Mouse (Mus musculus) brown adipose tissue, adult 24 weeks (tissue): ENCODE measurements around the gene Zbtb16. TPM values are rescaled to one million over a fixed set of nuclear protein-coding genes. Genes with fewer than 3 reads are reported as not detected.
A peak's percentile ranks its signal among the peaks of the same experiment; 100 is the strongest.

Experiments
- H3K27ac ChIP-seq: fragments of 200-500 bp; replicated peaks from 2 replicates; pipeline ENCODE4 v1.5.1; 2012; ENCODE audit warnings: low read depth, mild to moderate bottlenecking, low read length
- H3K4me1 ChIP-seq: fragments of 200-500 bp; 2 replicates; pipeline ENCODE4 v1.6.1; 2012; ENCODE audit warnings: low read length, mixed read lengths; ENCODE audit not compliant: control insufficient read depth, insufficient read depth, insufficient read length
- H3K4me3 ChIP-seq: fragments of 200-500 bp; 2 replicates; pipeline ENCODE4 v1.5.1; 2012; ENCODE audit warnings: low read depth, mild to moderate bottlenecking, low read length, moderate library complexity; ENCODE audit not compliant: insufficient read depth
- polyA plus RNA-seq: library from polyadenylated mRNA; stranded (reverse); fragments of >200 nt; gene quantifications from 2 replicates; pipeline ENCODE4 v1.2.4, GENCODE M21; 2012; ENCODE audit not compliant: missing spikeins, insufficient read depth, insufficient read length

The Zbtb16 gene
- polyA plus RNA-seq, 1 experiment: 7.9 TPM

GRCm38 (mm10) chr9:48721172-48721571 lies 114.8 kb downstream of the Zbtb16 start:
- Histone ChIP-seq H3K4me1 (peaks cover 24% of the 10 kb centered on the region), H3K27ac (peak overlapping the region; percentile 13; the same call in 1 of the 2 replicates), H3K4me3 (no peak overlapping the region)

GRCm38 (mm10) chr9:48720251-48720963 lies 115.6 kb downstream of the Zbtb16 start:
- H3K4me3 ChIP-seq: no peak overlapping the region
- H3K4me1 ChIP-seq: peaks cover 24% of the 10 kb centered on the region
- peak overlapping the region; percentile 13; the same call in 1 of the 2 replicates for H3K27ac ChIP-seq

- Histone ChIP-seq H3K27ac (0 out of 2 replicates have a peak overlapping the region, but pooled peaks have one; percentile 9), H3K4me3 (no peak overlapping the region), H3K4me1 (peaks cover 24% of the 10 kb centered on the region)
Measured at GRCm38 (mm10) chr9:48719619-48720018, 116.4 kb downstream of the Zbtb16 start.

GRCm38 (mm10) chr9:48716549-48716948 lies 119.5 kb downstream of the Zbtb16 start:
- Histone ChIP-seq H3K4me1 (peaks cover 8% of the 10 kb centered on the region; the same call in 1 of the 2 replicates), H3K27ac (peak overlapping the region; percentile 73), H3K4me3 (no peak overlapping the region)

GRCm38 (mm10) chr9:48715042-48715441 lies 121.0 kb downstream of the Zbtb16 start:
- H3K4me3 ChIP-seq: no peak overlapping the region
- no peak overlapping the region for H3K27ac ChIP-seq
- H3K4me1 ChIP-seq: peaks cover 9% of the 10 kb centered on the region

- Histone ChIP-seq H3K4me1 (peaks cover 9% of the 10 kb centered on the region), H3K4me3 (no peak overlapping the region), H3K27ac (no peak overlapping the region)
Measured at GRCm38 (mm10) chr9:48713779-48714178, 122.2 kb downstream of the Zbtb16 start.

- H3K4me3 ChIP-seq: no peak overlapping the region
- peaks cover 9% of the 10 kb centered on the region for H3K4me1 ChIP-seq
- H3K27ac ChIP-seq: no peak overlapping the region
Measured at GRCm38 (mm10) chr9:48712985-48713765, 122.8 kb downstream of the Zbtb16 start.

GRCm38 (mm10) chr9:48711826-48712225 lies 124.2 kb downstream of the Zbtb16 start:
- H3K4me3 ChIP-seq: no peak overlapping the region
- H3K4me1 ChIP-seq: peaks cover 16% of the 10 kb centered on the region
- peak overlapping the region; percentile 71 for H3K27ac ChIP-seq

- Histone ChIP-seq H3K4me3 (no peak overlapping the region), H3K4me1 (peaks cover 19% of the 10 kb centered on the region), H3K27ac (peak overlapping the region; percentile 71)
Measured at GRCm38 (mm10) chr9:48711296-48711781, 124.7 kb downstream of the Zbtb16 start.

- Histone ChIP-seq H3K27ac (peak overlapping the region; percentile 71), H3K4me1 (peaks cover 24% of the 10 kb centered on the region), H3K4me3 (no peak overlapping the region)
Measured at GRCm38 (mm10) chr9:48710355-48711295, 125.4 kb downstream of the Zbtb16 start.

GRCm38 (mm10) chr9:48707824-48708229 lies 128.2 kb downstream of the Zbtb16 start:
- H3K27ac ChIP-seq: peak overlapping the region; percentile 98
- H3K4me3 ChIP-seq: no peak overlapping the region
- H3K4me1 ChIP-seq: peaks cover 24% of the 10 kb centered on the region

GRCm38 (mm10) chr9:48707134-48707823 lies 128.7 kb downstream of the Zbtb16 start:
- Histone ChIP-seq H3K4me1 (peaks cover 24% of the 10 kb centered on the region), H3K4me3 (peak overlapping the region; percentile 43), H3K27ac (peak overlapping the region; percentile 100)

GRCm38 (mm10) chr9:48701296-48701695 lies 134.7 kb downstream of the Zbtb16 start:
- H3K27ac ChIP-seq: no peak overlapping the region
- H3K4me3 ChIP-seq: no peak overlapping the region
- peaks cover 4% of the 10 kb centered on the region; the same call in 1 of the 2 replicates for H3K4me1 ChIP-seq

GRCm38 (mm10) chr9:48700871-48701270 lies 135.2 kb downstream of the Zbtb16 start:
- Histone ChIP-seq H3K4me3 (no peak overlapping the region), H3K27ac (no peak overlapping the region), H3K4me1 (peaks cover under 1% of the 10 kb centered on the region; the same call in 1 of the 2 replicates)
